Mouse (Mus musculus) embryonic facial prominence, embryonic 11.5 days (tissue): ENCODE data around the gene Gata3. TPM values are rescaled to one million over a fixed set of nuclear protein-coding genes. Genes with fewer than 3 reads are reported as not detected.

Source experiments
- polyA plus RNA-seq: library from polyadenylated mRNA; unstranded; fragments of >200 nt; fragmentation: Nextera tagmentation; extraction: Ambion mirVana; gene quantifications from 2 replicates; pipeline ENCODE4 v1.2.1, GENCODE M21; 2014

The Gata3 gene
- polyA plus RNA-seq, 1 experiment from 2014 or later, result 17.4 TPM

Other genes with a start within 250 kb of the Gata3 start
- 1.0 and 1.7 TPM in 2 replicates for gene 4930412O13Rik, start 8.8 kb downstream of the Gata3 start, polyA plus RNA-seq
- gene 9230102O04Rik, start 494 bp downstream of the Gata3 start, polyA plus RNA-seq, result 0.99 and 1.2 TPM in 2 replicates
- 14.9 and 16.4 TPM in 2 replicates for gene Taf3, start 158.6 kb upstream of the Gata3 start, polyA plus RNA-seq
- gene Atp5c1, start 190.5 kb upstream of the Gata3 start, polyA plus RNA-seq, result 621 and 639 TPM in 2 replicates
- 39.1 and 42.8 TPM in 2 replicates for gene Kin, start 190.6 kb upstream of the Gata3 start, polyA plus RNA-seq
- gene Itih2, start 241.4 kb upstream of the Gata3 start, polyA plus RNA-seq, result 0.17 and 0.52 TPM in 2 replicates